23 mouse cellular contexts compared by ENCODE assay signal in genomic region chr11:113819001-113819400, GRCm38 (mm10).
A peak's percentile ranks its signal among the peaks of the same experiment; 100 is the strongest.
DNase-seq lines count a peak whose midpoint lies in the region; ATAC-seq and TF ChIP-seq lines count a peak whose summit lies in the region.
"Had no signal": no experiment of that assay in that cellular context is flagged by ENCODE, and none has a peak within 500 bp of the region (broad histone marks: within the 10 kb centered on the region; RNA-seq: fewer than 3 reads in every experiment).

No protein-coding gene starts in this region.

- H3K4me2 ChIP-seq in hindbrain, embryonic 13.5 days = no peak overlapping the region
- H3K4me2 ChIP-seq in midbrain, postnatal 0 days (ENCODE audit: low read depth, low read length, poor library complexity, severe bottlenecking) = no peak overlapping the region
- H3K4me2 ChIP-seq: embryonic facial prominence, embryonic 12.5 days; forebrain, embryonic 13.5 days; forebrain, embryonic 15.5 days had no signal

- intact Hi-C loops in heart, postnatal 25 days (cut with DNase I) = no loop called here

- peaks cover 5% of the 10 kb centered on the region; the same call in 1 of the 2 replicates for H3K27me3 ChIP-seq in hindbrain, embryonic 10.5 days (ENCODE audit: insufficient read depth, poor library complexity, severe bottlenecking)
- H3K27me3 ChIP-seq in hindbrain, embryonic 13.5 days = no peaks in the 10 kb centered on the region
- H3K27me3 ChIP-seq in midbrain, embryonic 10.5 days (ENCODE audit: low read depth, poor library complexity, severe bottlenecking) = peaks cover 10% of the 10 kb centered on the region; the same call in 1 of the 2 replicates
- H3K27me3 ChIP-seq in midbrain, postnatal 0 days (ENCODE audit: insufficient read depth, low read length) = no peaks in the 10 kb centered on the region
- 0 out of 2 replicates have a peak, but pooled peaks cover 8% of the 10 kb centered on the region for H3K27me3 ChIP-seq in heart, embryonic 10.5 days (ENCODE audit: insufficient read depth, poor library complexity, severe bottlenecking)
- H3K27me3 ChIP-seq: CH12.LX; forebrain, embryonic 15.5 days had no signal

- peaks cover 28% of the 10 kb centered on the region for H3K36me3 ChIP-seq in hindbrain, embryonic 10.5 days
- peaks cover 27% of the 10 kb centered on the region for H3K36me3 ChIP-seq in hindbrain, embryonic 13.5 days
- H3K36me3 ChIP-seq in midbrain, embryonic 10.5 days = peaks cover 33% of the 10 kb centered on the region
- H3K36me3 ChIP-seq in midbrain, postnatal 0 days (ENCODE audit: insufficient read depth, low read length) = peaks cover 3% of the 10 kb centered on the region; the same call in 1 of the 2 replicates
- peaks cover 10% of the 10 kb centered on the region; the same call in 1 of the 2 replicates for H3K36me3 ChIP-seq in heart, embryonic 10.5 days
- H3K36me3 ChIP-seq: embryonic facial prominence, embryonic 12.5 days; forebrain, embryonic 15.5 days; G1E had no signal

- no peak overlapping the region for H3K9ac ChIP-seq in hindbrain, embryonic 13.5 days
- no peak overlapping the region for H3K9ac ChIP-seq in midbrain, postnatal 0 days (replicated peaks; ENCODE audit: low read length, poor library complexity, severe bottlenecking)
- H3K9ac ChIP-seq: embryonic facial prominence, embryonic 12.5 days; forebrain, embryonic 13.5 days; forebrain, embryonic 15.5 days had no signal

- TF ChIP-seq CTCF in midbrain, postnatal 0 days (IDR thresholded peaks at IDR 0.05) = no peak

- H3K4me3 ChIP-seq in hindbrain, embryonic 10.5 days = no peak overlapping the region
- no peak overlapping the region for H3K4me3 ChIP-seq in hindbrain, embryonic 13.5 days
- H3K4me3 ChIP-seq in midbrain, embryonic 10.5 days = no peak overlapping the region
- no peak overlapping the region for H3K4me3 ChIP-seq in midbrain, postnatal 0 days (ENCODE audit: low read depth, low read length)
- H3K4me3 ChIP-seq in heart, embryonic 10.5 days = no peak overlapping the region
- H3K4me3 ChIP-seq: embryonic facial prominence, embryonic 10.5 days; embryonic facial prominence, embryonic 12.5 days; forebrain, embryonic 13.5 days; forebrain, embryonic 15.5 days had no signal

- 22% methylated on average over 1 of the region's 1 CpGs for WGBS in hindbrain, embryonic 10.5 days
- WGBS in hindbrain, embryonic 13.5 days = 22% methylated on average over 1 of the region's 1 CpGs
- WGBS in midbrain, embryonic 10.5 days = 20% methylated on average over 1 of the region's 1 CpGs
- WGBS in midbrain, postnatal 0 days = 20% methylated on average over 1 of the region's 1 CpGs
- WGBS in heart, embryonic 10.5 days = 34% methylated on average over 1 of the region's 1 CpGs

- no peak for ATAC-seq in hindbrain, embryonic 13.5 days (ENCODE audit: low FRiP score)
- ATAC-seq in midbrain, postnatal 0 days (ENCODE audit: low FRiP score) = no peak
- ATAC-seq: CD4-positive, CD25-positive, alpha-beta regulatory T cell, adult 4 months; forebrain, embryonic 13.5 days; forebrain, embryonic 15.5 days had no signal

- H3K4me1 ChIP-seq in hindbrain, embryonic 10.5 days (replicated peaks) = peaks cover 20% of the 10 kb centered on the region
- no peaks in the 10 kb centered on the region for H3K4me1 ChIP-seq in hindbrain, embryonic 13.5 days (replicated peaks)
- peaks cover 18% of the 10 kb centered on the region for H3K4me1 ChIP-seq in midbrain, embryonic 10.5 days
- no peaks in the 10 kb centered on the region for H3K4me1 ChIP-seq in midbrain, postnatal 0 days (ENCODE audit: insufficient read depth, low read length)
- peaks cover 11% of the 10 kb centered on the region; the same call in 1 of the 2 replicates for H3K4me1 ChIP-seq in heart, embryonic 10.5 days
- H3K4me1 ChIP-seq: embryonic facial prominence, embryonic 12.5 days had no signal

- H3K27ac ChIP-seq in hindbrain, embryonic 10.5 days = peak overlapping the region; percentile 51; the same call in 1 of the 2 replicates
- no peak overlapping the region for H3K27ac ChIP-seq in hindbrain, embryonic 13.5 days
- H3K27ac ChIP-seq in midbrain, embryonic 10.5 days (replicated peaks) = peak overlapping the region; percentile 40
- no peak overlapping the region for H3K27ac ChIP-seq in midbrain, postnatal 0 days (ENCODE audit: low read depth, low read length)
- no peak overlapping the region for H3K27ac ChIP-seq in heart, embryonic 10.5 days
- H3K27ac ChIP-seq: embryonic facial prominence, embryonic 10.5 days; embryonic facial prominence, embryonic 12.5 days; forebrain, embryonic 13.5 days; forebrain, embryonic 15.5 days had no signal

- H3K9me3 ChIP-seq in hindbrain, embryonic 10.5 days = no peaks in the 10 kb centered on the region
- H3K9me3 ChIP-seq in hindbrain, embryonic 13.5 days = no peaks in the 10 kb centered on the region
- no peaks in the 10 kb centered on the region for H3K9me3 ChIP-seq in midbrain, embryonic 10.5 days (replicated peaks)
- H3K9me3 ChIP-seq in midbrain, postnatal 0 days (ENCODE audit: low read length) = no peaks in the 10 kb centered on the region
- no peaks in the 10 kb centered on the region for H3K9me3 ChIP-seq in heart, embryonic 10.5 days
- H3K9me3 ChIP-seq: embryonic facial prominence, embryonic 10.5 days; embryonic facial prominence, embryonic 12.5 days; forebrain, embryonic 13.5 days; forebrain, embryonic 15.5 days had no signal

- no peak for DNase-seq in hindbrain, embryonic 10.5 days (ENCODE audit: low spot score)
- no peak for DNase-seq in midbrain, embryonic 10.5 days (ENCODE audit: low spot score)
- no peak for DNase-seq in midbrain, postnatal 0 days (ENCODE audit: low spot score)
- DNase-seq in retina, embryonic 14.5 days (ENCODE audit: low spot score) = peak; percentile 49
- DNase-seq in heart, postnatal 25 days (ENCODE audit: low spot score) = no peak
- DNase-seq in heart, embryonic 10.5 days (ENCODE audit: low spot score) = no peak
- DNase-seq: adrenal gland, adult 2 months; adrenal gland, postnatal 10 days; adrenal gland, postnatal 25 days; B cell, adult 2 months; cerebellum, adult 11-12 months; cerebellum, adult 2 months; cerebellum, adult 9-10 months; cerebellum, postnatal 10 days; cerebellum, postnatal 25 days had no signal

Comparison
In these comparisons a context has a peak if more than half of its experiments do, and no peak if none do; other contexts are left out.
1. H3K27ac ChIP-seq: peak in hindbrain, embryonic 10.5 days (single experiment) and midbrain, embryonic 10.5 days (single experiment); none in hindbrain, embryonic 13.5 days (single experiment), midbrain, postnatal 0 days (single experiment) and heart, embryonic 10.5 days (single experiment).